Mouse (Mus musculus): Measurements from ENCODE around the gene Armcx2. TPM values are rescaled to one million over a fixed set of nuclear protein-coding genes. Genes with fewer than 3 reads are reported as not detected.
"Not testable (repeated sequence)": the region's sequence is repeated elsewhere in the genome, so short reads cannot be mapped to it uniquely, and the experiment has no call there.

Armcx2 gene
- 5.7 and 7.2 TPM in 2 replicates for total RNA-seq (2017)

GRCm38 (mm10) chrX:134808755-134809224 lies at the start of gene Armcx2:
Gene Armcx2 (minus strand): TSS chrX:134809221.
- ATAC-seq (ENCODE audit: extremely low read depth, insufficient number of reproducible peaks, low FRiP score, poor library complexity, severe bottlenecking) = peak; percentile 74

- no peak for ATAC-seq (ENCODE audit: extremely low read depth, insufficient number of reproducible peaks, low FRiP score, poor library complexity, severe bottlenecking)
These were observed 40.6 kb upstream of the Armcx2 start for GRCm38 (mm10) chrX:134849662-134850061.

DNA sequence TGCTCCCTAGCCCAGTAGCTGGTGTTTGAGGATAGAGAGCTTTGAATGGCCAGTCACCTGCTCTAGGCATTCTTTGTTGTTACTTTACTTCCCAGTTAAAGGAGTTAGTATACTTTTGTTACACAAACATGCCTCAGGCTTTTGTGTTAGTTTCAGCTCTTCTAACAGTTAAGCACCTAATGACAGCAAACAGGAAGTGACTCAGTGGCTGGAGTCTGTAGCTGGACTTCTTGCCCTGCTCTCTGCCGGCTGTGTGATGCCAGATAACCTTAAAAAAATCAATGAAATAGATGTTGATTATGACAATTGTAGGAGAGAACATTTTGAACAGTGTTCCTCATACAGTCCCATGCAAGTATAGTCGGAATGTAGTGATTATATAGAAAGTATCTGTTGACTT lies 35.4 kb upstream of the Armcx2 start:
- ATAC-seq (ENCODE audit: extremely low read depth, insufficient number of reproducible peaks, low FRiP score, poor library complexity, severe bottlenecking) = no peak

DNA sequence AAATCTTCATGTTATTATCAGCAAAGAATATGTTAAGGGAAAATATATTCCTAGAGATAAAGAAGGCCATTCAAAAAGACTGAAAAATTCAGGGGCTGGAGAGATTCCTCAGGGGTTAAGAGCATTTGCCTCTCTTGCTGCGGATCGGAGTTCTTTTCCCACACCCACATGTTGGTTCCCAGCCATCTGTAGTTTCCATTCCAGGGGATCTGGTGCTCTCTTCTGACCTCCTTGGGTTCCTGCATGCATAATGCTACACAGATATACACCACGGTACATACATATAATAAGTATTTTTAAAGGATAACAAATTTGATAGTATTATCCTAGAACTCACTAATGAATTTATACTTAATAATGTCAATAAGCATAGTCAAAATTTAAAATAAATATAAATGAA lies 21.5 kb upstream of the Armcx2 start:
- no peak for ATAC-seq (ENCODE audit: extremely low read depth, insufficient number of reproducible peaks, low FRiP score, poor library complexity, severe bottlenecking)

GRCm38 (mm10) chrX:134807833-134808754 lies 927 bp downstream of the Armcx2 start:
- ATAC-seq (ENCODE audit: extremely low read depth, insufficient number of reproducible peaks, low FRiP score, poor library complexity, severe bottlenecking) = no peak

DNA sequence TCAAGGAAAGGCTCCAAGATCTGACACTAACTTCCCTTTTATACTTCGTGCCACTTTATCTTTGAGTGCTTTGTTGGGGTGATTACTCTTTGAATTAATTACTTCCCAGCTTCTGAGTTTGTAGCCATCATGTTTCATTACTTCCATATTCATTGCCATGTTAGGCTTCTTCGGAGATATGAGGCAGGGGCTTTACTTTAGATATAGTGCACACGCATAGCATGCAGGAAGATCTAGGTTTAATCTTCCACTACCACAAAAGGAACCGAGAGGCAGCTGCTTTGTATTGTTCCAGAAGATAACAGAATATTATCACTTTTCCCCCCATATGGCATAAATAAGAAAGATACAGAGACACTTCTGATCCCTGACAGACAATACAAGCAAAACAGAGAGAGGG lies 21.3 kb downstream of the Armcx2 start:
- ATAC-seq (ENCODE audit: extremely low read depth, insufficient number of reproducible peaks, low FRiP score, poor library complexity, severe bottlenecking) = no peak

DNA sequence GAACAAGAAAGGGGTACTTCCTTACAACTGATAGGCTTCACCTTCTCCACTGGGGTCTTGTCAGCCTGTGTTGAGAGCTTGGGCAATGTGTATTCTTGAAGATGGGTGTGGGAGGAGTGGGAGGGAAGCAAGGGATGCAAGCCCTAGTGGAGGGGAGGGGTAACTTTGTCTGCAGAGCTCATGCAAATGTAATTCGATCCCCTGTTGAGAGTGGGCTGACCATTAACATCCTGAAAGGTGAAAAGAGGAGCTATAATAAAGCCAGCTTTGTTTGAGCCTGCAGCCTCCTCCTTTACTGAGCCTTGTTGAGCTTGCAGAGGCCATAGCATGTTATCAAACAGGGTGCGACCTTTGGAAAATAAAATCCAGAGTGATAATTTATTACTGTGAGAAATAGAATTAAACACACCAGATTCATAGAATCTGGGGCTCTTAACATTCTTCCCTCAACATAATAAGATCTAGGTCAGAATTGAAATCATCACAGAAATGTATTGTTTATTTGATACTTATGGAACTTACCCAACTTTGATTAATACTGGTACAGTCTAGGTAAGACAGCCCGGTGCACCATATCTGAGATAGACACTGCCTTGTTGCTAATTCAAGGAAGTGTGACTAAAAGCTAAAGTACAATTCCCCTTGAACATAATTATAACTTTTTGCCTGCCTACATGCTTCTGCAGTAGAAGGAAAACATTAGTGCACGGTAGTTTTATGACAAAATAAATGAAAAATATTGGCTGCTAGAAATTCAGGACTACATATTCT lies 45.4 kb downstream of the Armcx2 start:
- ATAC-seq (ENCODE audit: extremely low read depth, insufficient number of reproducible peaks, low FRiP score, poor library complexity, severe bottlenecking) = not testable (repeated sequence)

DNA sequence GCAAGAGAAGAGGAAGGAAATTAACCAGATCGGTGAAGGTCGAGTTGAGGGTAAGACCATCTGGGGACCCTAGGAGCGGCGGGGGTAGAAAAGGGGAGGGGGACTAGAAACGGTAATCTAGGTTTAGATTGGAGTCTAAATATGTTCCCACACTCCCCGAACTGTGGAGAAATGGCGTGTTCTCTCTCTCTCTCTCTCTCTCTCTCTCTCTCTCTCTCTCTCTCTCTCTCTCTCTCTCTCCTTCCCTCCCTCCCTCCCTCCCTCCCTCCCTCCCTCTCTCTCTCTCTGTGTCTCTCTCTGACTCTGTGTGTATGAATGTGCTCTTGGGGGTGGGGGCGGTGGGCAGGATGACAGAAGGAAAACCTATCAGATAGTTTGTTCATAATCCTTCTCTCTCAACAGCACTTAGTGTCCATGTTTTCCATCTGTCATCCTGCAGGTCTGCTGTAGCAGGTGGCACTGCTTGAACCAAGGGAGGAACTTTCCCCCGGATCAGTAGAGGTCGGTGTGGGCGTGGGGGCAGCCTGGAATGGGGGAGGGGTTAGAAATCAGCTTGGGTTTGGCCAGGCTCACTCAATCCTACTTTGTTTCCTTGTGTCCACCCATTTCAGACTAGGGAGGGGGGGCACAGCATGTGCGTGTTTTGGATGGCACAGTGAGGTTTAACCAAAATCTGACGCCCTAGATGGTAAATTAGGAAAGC lies 51.6 kb downstream of the Armcx2 start:
- no peak for ATAC-seq (ENCODE audit: extremely low read depth, insufficient number of reproducible peaks, low FRiP score, poor library complexity, severe bottlenecking)

GRCm38 (mm10) chrX:134756434-134757292 lies 52.4 kb downstream of the Armcx2 start, which contains the start of gene Armcx3:
Gene Armcx3 (plus strand): TSS chrX:134756595.
- ATAC-seq (ENCODE audit: extremely low read depth, insufficient number of reproducible peaks, low FRiP score, poor library complexity, severe bottlenecking) = peak; percentile 78; the same call in 1 of the 2 replicates

Other genes with a start within 250 kb of the Armcx2 start
- 112 and 115 TPM in 2 replicates for gene Btk, start 225.7 kb downstream of the Armcx2 start, total RNA-seq (2017)
- 857 and 908 TPM in 2 replicates for gene Rpl36a, start 223.6 kb downstream of the Armcx2 start, total RNA-seq (2017)
- 11.0 and 15.0 TPM in 2 replicates for gene Gla, start 208.1 kb downstream of the Armcx2 start, total RNA-seq (2017)
- gene Hnrnph2, start 208.0 kb downstream of the Armcx2 start, total RNA-seq (2017) = 201 and 219 TPM in 2 replicates
- 0.25 and 0.35 TPM in 2 replicates for gene Armcx4, start 122.7 kb downstream of the Armcx2 start, total RNA-seq (2017)
- 0.47 and 3.1 TPM in 2 replicates for gene Armcx1, start 91.3 kb downstream of the Armcx2 start, total RNA-seq (2017)
- gene Armcx6, start 57.8 kb downstream of the Armcx2 start, total RNA-seq (2017) = 0.23 TPM in 1 of 2 replicates, not detected in the other
- 6.1 and 8.8 TPM in 2 replicates for gene Armcx3, start 52.6 kb downstream of the Armcx2 start, total RNA-seq (2017)
- not detected in 2 replicates for gene Nxf2, start 155.5 kb upstream of the Armcx2 start, total RNA-seq (2017)
- gene Zmat1, start 200.0 kb upstream of the Armcx2 start, total RNA-seq (2017) = 7.6 and 9.1 TPM in 2 replicates

Data from neutrophil, adult 5-6 weeks (primary cell).